In the genomic region with DNA sequence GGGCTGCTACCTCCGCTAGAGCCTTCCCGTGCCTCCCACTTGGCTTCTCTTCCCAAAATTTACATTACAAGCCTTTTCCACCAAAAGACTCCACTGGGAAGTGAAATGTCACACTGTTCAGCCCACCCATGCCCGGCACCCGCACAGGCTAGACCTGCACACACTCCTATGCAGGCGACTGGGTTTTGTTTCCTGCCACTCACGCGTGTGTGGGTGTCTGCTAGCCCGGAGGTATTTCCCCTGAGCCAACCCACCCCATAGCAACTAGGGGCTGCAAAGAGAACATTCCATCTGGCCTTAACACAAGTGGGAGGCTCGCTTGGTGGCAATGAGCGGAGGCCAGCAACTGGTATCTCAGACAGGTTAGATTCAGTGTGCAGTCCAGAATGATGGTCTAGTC, we compare ENCODE assay signal across 21 mouse cellular contexts. TPM values are rescaled to one million over a fixed set of nuclear protein-coding genes. Genes with fewer than 3 reads are reported as not detected.
DNase-seq lines count a peak whose midpoint lies in the region; TF ChIP-seq lines count a peak whose summit lies in the region.
"Had no signal": no experiment of that assay in that cellular context is flagged by ENCODE, and none has a peak within 500 bp of the region (broad histone marks: within the 10 kb centered on the region; RNA-seq: fewer than 3 reads in every experiment).

No protein-coding gene starts in this region.

- H3K27me3 ChIP-seq in cerebellum, adult 2 months (ENCODE audit: control insufficient read depth, insufficient read depth, low read length) = no peaks in the 10 kb centered on the region; the same call in 1 of the 2 replicates
- H3K27me3 ChIP-seq: forebrain, embryonic 13.5 days; liver, embryonic 15.5 days; neural tube, embryonic 12.5 days; stomach, embryonic 15.5 days had no signal

- H3K4me3 ChIP-seq in cerebellum, adult 2 months (replicated peaks; ENCODE audit: insufficient read depth, low read depth, low read length) = no peak overlapping the region
- H3K4me3 ChIP-seq: embryonic facial prominence, embryonic 10.5 days; forebrain, embryonic 13.5 days; heart, embryonic 12.5 days; left cerebral cortex, adult 2 months; liver, embryonic 15.5 days; neural tube, embryonic 12.5 days; stomach, embryonic 15.5 days had no signal

- DNase-seq in layer of hippocampus, adult 11-12 months (ENCODE audit: low spot score) = peak; percentile 46
- DNase-seq in layer of hippocampus, postnatal 25 days (ENCODE audit: extremely low spot score in 1 of 2, low spot score in 1 of 2) = no peak
- DNase-seq in spleen, postnatal 36 days (ENCODE audit: low spot score in 2 of 2) = peak; percentile 59 to 62
- no peak for DNase-seq in spleen, postnatal 10 days (ENCODE audit: low spot score in 2 of 2)
- peak; percentile 83 for DNase-seq in induced T-regulatory cell, adult 2 months (ENCODE audit: low read depth)
- DNase-seq in thymus, postnatal 25 days = peak; percentile 35
- no peak for DNase-seq in lung, postnatal 4 days
- DNase-seq in cerebellum, adult 2 months = no peak
- DNase-seq: cerebellum, adult 11-12 months; cerebellum, postnatal 36 days; heart, postnatal 36 days; kidney, adult 18-20 months; kidney, postnatal 14 days; lung, postnatal 10 days had no signal

- 86% methylated on average over 10 of the region's 10 CpGs for WGBS in cerebellum, adult 2 months

- TF ChIP-seq POLR2A in cerebellum, adult 2 months (IDR thresholded peaks at IDR 0.05; ENCODE audit: borderline replicate concordance, insufficient read depth, low read length) = no peak

- TF ChIP-seq CTCF in cerebellum, adult 2 months (IDR thresholded peaks at IDR 0.05; ENCODE audit: borderline replicate concordance, insufficient read depth, low read depth, low read length) = no peak

- H3K4me1 ChIP-seq in cerebellum, adult 2 months (ENCODE audit: control insufficient read depth, insufficient read depth, low read length) = peaks cover 3% of the 10 kb centered on the region; the same call in 1 of the 2 replicates
- H3K4me1 ChIP-seq: forebrain, embryonic 13.5 days; stomach, embryonic 15.5 days had no signal

- H3K27ac ChIP-seq in cerebellum, adult 2 months (ENCODE audit: insufficient read depth, low read length) = no peak overlapping the region
- H3K27ac ChIP-seq: embryonic facial prominence, embryonic 10.5 days; forebrain, embryonic 13.5 days; left cerebral cortex, adult 2 months; liver, embryonic 15.5 days; neural tube, embryonic 12.5 days; stomach, embryonic 15.5 days had no signal

RNA-seq across cellular contexts. Expression of a gene that starts 44.7 kb away (rescaled TPM):
- 10 to 100 TPM; 11.1 to 12.4 TPM for total RNA-seq in layer of hippocampus, postnatal 25 days (2021)
- polyA plus RNA-seq in cerebellum, adult 2 months (2012; rRNA removed) = 0.92 and 1.3 TPM in 2 replicates

RNA-seq across cellular contexts. Expression of a gene that starts 54.0 kb away (rescaled TPM):
- 1 to 10 TPM; 4.3 to 5.6 TPM for total RNA-seq in layer of hippocampus, postnatal 25 days (2021)
- 0.25 and 0.39 TPM in 2 replicates for polyA plus RNA-seq in cerebellum, adult 2 months (2012; rRNA removed)

Comparison
In these comparisons a context has a peak if more than half of its experiments do, and no peak if none do; other contexts are left out.
1. DNase-seq: peak in layer of hippocampus, adult 11-12 months (single experiment), spleen, postnatal 36 days (2 of 2), induced T-regulatory cell, adult 2 months (single experiment) and thymus, postnatal 25 days (single experiment); none in layer of hippocampus, postnatal 25 days (0 of 2), spleen, postnatal 10 days (0 of 2), lung, postnatal 4 days (0 of 2) and cerebellum, adult 2 months (0 of 2).